Mouse (Mus musculus) liver, embryonic 12.5 days (tissue): ENCODE measurements around the gene Cpsf3. TPM values are rescaled to one million over a fixed set of nuclear protein-coding genes. Genes with fewer than 3 reads are reported as not detected.

Source experiments
- ATAC-seq: fragments of 200-750 bp; cut with Nextera tagmentation; 2 replicates; pipeline ENCODE4 v1.8.0; 2017; ENCODE audit warnings: moderate number of reproducible peaks, mild to moderate bottlenecking, moderate library complexity
- H3K27ac ChIP-seq: fragments of 300-500 bp; sonication (generic); 2 replicates; pipeline ENCODE4 v1.5.1; 2016; ENCODE audit warnings: mild to moderate bottlenecking
- H3K27me3 ChIP-seq: fragments of 300-500 bp; sonication (generic); replicated peaks from 2 replicates; pipeline ENCODE4 v1.6.1; 2016; ENCODE audit warnings: mild to moderate bottlenecking, moderate library complexity
- H3K36me3 ChIP-seq: fragments of 300-500 bp; sonication (generic); 2 replicates; pipeline ENCODE4 v1.6.1; 2016; ENCODE audit warnings: mild to moderate bottlenecking, moderate library complexity
- H3K4me1 ChIP-seq: fragments of 300-500 bp; sonication (generic); 2 replicates; pipeline ENCODE4 v1.6.1; 2016
- H3K4me2 ChIP-seq: fragments of 300-500 bp; sonication (generic); 2 replicates; pipeline ENCODE4 v1.6.1; 2016; ENCODE audit warnings: mild to moderate bottlenecking, moderate library complexity
- H3K4me3 ChIP-seq: fragments of 300-500 bp; sonication (generic); 2 replicates; pipeline ENCODE4 v1.5.1; 2016; ENCODE audit warnings: mild to moderate bottlenecking, moderate library complexity
- H3K9ac ChIP-seq: fragments of 300-500 bp; sonication (generic); 2 replicates; pipeline ENCODE4 v1.6.1; 2016; ENCODE audit warnings: mild to moderate bottlenecking, moderate library complexity
- H3K9me3 ChIP-seq: fragments of 300-500 bp; sonication (generic); replicated peaks from 2 replicates; pipeline ENCODE4 v1.6.1; 2016; ENCODE audit warnings: mild to moderate bottlenecking, moderate library complexity
- WGBS: fragments of 180-500 bp; shearing (Covaris S2); methylation state at CpG from one replicate; pipeline ENCODE4 v1.1.7; 2016; ENCODE audit not compliant: insufficient replicate concordance; 5-methylcytosine and 5-hydroxymethylcytosine counted together
- polyA plus RNA-seq: library from polyadenylated mRNA; unstranded; fragments of >200 nt; fragmentation: Nextera tagmentation; extraction: Ambion mirVana; gene quantifications from 2 replicates; pipeline ENCODE4 v1.2.1, GENCODE M21; 2016

The Cpsf3 gene
- polyA plus RNA-seq, 1 experiment from 2014 or later, result 72.6 TPM

GRCm38 (mm10) chr12:21350113-21350876 lies 65.1 kb downstream of the Cpsf3 start:
- H3K4me3 ChIP-seq, result no peak overlapping the region
- H3K4me2 ChIP-seq, result no peak overlapping the region
- H3K9me3 ChIP-seq, result peaks cover 8% of the 10 kb centered on the region; the same call in 1 of the 2 replicates
- ATAC-seq, result no peak
- H3K27me3 ChIP-seq, result no peaks in the 10 kb centered on the region
- no peak overlapping the region for H3K27ac ChIP-seq
- no peak overlapping the region for H3K9ac ChIP-seq
- H3K4me1 ChIP-seq, result no peaks in the 10 kb centered on the region
- H3K36me3 ChIP-seq, result peaks cover 84% of the 10 kb centered on the region
- 84% methylated on average over 7 of the region's 7 CpGs for WGBS

GRCm38 (mm10) chr12:21353681-21354080 lies 68.5 kb downstream of the Cpsf3 start:
- H3K27ac ChIP-seq, result no peak overlapping the region
- H3K9me3 ChIP-seq, result peaks cover 8% of the 10 kb centered on the region; the same call in 1 of the 2 replicates
- H3K9ac ChIP-seq, result no peak overlapping the region
- no peak overlapping the region for H3K4me2 ChIP-seq
- ATAC-seq, result no peak
- WGBS, result 92% methylated on average over 8 of the region's 8 CpGs
- H3K4me1 ChIP-seq, result no peaks in the 10 kb centered on the region
- no peaks in the 10 kb centered on the region for H3K27me3 ChIP-seq
- no peak overlapping the region for H3K4me3 ChIP-seq
- peaks cover 75% of the 10 kb centered on the region for H3K36me3 ChIP-seq

- WGBS, result 62% methylated on average over 2 of the region's 2 CpGs
- no peak overlapping the region for H3K4me3 ChIP-seq
- no peaks in the 10 kb centered on the region for H3K9me3 ChIP-seq
- H3K4me2 ChIP-seq, result no peak overlapping the region
- no peak overlapping the region for H3K9ac ChIP-seq
- no peak for ATAC-seq
- H3K27ac ChIP-seq, result no peak overlapping the region
- peaks cover 13% of the 10 kb centered on the region for H3K4me1 ChIP-seq
- H3K36me3 ChIP-seq, result peaks cover 32% of the 10 kb centered on the region
- no peaks in the 10 kb centered on the region for H3K27me3 ChIP-seq
These were observed 77.5 kb downstream of the Cpsf3 start for GRCm38 (mm10) chr12:21362686-21363085.

DNA sequence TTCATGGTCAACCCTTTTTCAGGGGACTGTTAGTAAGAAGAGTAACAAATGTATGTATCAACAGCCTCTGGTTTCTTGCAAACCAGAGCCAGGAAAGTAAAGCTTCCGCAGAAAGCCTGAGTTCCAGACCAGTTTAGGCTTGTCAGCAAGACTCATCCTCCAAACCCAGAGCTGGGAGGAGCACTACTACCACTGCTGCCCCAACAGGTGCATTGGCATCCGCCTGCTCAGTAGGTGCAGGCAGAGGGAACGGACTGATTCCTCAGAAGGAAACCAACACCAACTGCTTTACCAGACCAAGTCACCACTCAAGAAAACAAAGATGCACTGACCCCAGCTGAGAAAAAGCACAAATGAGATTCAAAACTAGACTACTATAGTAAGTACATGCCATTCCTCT lies 78.0 kb downstream of the Cpsf3 start:
- no peak overlapping the region for H3K4me3 ChIP-seq
- no peak overlapping the region for H3K27ac ChIP-seq
- WGBS, result 76% methylated on average over 3 of the region's 3 CpGs
- H3K36me3 ChIP-seq, result peaks cover 30% of the 10 kb centered on the region
- H3K27me3 ChIP-seq, result no peaks in the 10 kb centered on the region
- no peak overlapping the region for H3K4me2 ChIP-seq
- H3K9me3 ChIP-seq, result no peaks in the 10 kb centered on the region
- no peak overlapping the region for H3K9ac ChIP-seq
- peaks cover 13% of the 10 kb centered on the region for H3K4me1 ChIP-seq
- no peak for ATAC-seq

Other genes with a start within 250 kb of the Cpsf3 start
- gene Itgb1bp1, start 893 bp downstream of the Cpsf3 start, polyA plus RNA-seq, result 27.9 and 30.3 TPM in 2 replicates
- gene Iah1, start 31.0 kb downstream of the Cpsf3 start, polyA plus RNA-seq, result 31.4 and 31.9 TPM in 2 replicates
- gene Adam17, start 88.2 kb downstream of the Cpsf3 start, polyA plus RNA-seq, result 24.9 and 28.0 TPM in 2 replicates
- 325 and 327 TPM in 2 replicates for gene Ywhaq, start 132.2 kb downstream of the Cpsf3 start, polyA plus RNA-seq